Mouse (Mus musculus) neural tube, embryonic 11.5 days (tissue): ENCODE measurements around the gene Arx. TPM values are rescaled to one million over a fixed set of nuclear protein-coding genes. Genes with fewer than 3 reads are reported as not detected.

ENCODE experiments used
- ATAC-seq: fragments of 200-750 bp; cut with Nextera tagmentation; 2 replicates; pipeline ENCODE4 v1.8.0; 2017; ENCODE audit warnings: moderate number of reproducible peaks, mild to moderate bottlenecking, moderate TSS enrichment, moderate library complexity; ENCODE audit not compliant: insufficient read depth, low FRiP score, low TSS enrichment
- DNase-seq: peaks from one replicate; pipeline ENCODE4 v3.0.0-alpha.2; 2015; ENCODE audit warnings: low spot score
- H3K27ac ChIP-seq: fragments of 300-500 bp; sonication (generic); 2 replicates; pipeline ENCODE4 v1.5.1; 2014; ENCODE audit warnings: low read depth, mild to moderate bottlenecking, low read length
- H3K27me3 ChIP-seq: fragments of 300-500 bp; sonication (generic); 2 replicates; pipeline ENCODE4 v1.6.1; 2014; ENCODE audit warnings: mild to moderate bottlenecking, low read length, mixed read lengths; ENCODE audit not compliant: control insufficient read depth, insufficient read depth
- H3K36me3 ChIP-seq: fragments of 300-500 bp; sonication (generic); 2 replicates; pipeline ENCODE4 v1.6.1; 2014; ENCODE audit warnings: mild to moderate bottlenecking, low read length, moderate library complexity, mixed read lengths; ENCODE audit not compliant: control insufficient read depth, insufficient read depth
- H3K4me1 ChIP-seq: fragments of 300-500 bp; sonication (generic); 2 replicates; pipeline ENCODE4 v1.6.1; 2014; ENCODE audit warnings: low read length, mixed read lengths; ENCODE audit not compliant: control insufficient read depth, insufficient read depth
- H3K4me2 ChIP-seq: fragments of 300-500 bp; sonication (generic); 2 replicates; pipeline ENCODE4 v1.6.1; 2014; ENCODE audit warnings: low read depth, mild to moderate bottlenecking, moderate library complexity
- H3K4me3 ChIP-seq: fragments of 300-500 bp; sonication (generic); 2 replicates; pipeline ENCODE4 v1.5.1; 2014; ENCODE audit warnings: low read depth, low read length
- H3K9ac ChIP-seq: fragments of 300-500 bp; sonication (generic); 2 replicates; pipeline ENCODE4 v1.6.1; 2014; ENCODE audit warnings: mild to moderate bottlenecking, low read length
- H3K9me3 ChIP-seq: fragments of 300-500 bp; sonication (generic); 2 replicates; pipeline ENCODE4 v1.6.1; 2016; ENCODE audit warnings: low read length; ENCODE audit not compliant: control insufficient read depth
- WGBS: fragments of 180-500 bp; shearing (Covaris S2); extraction: QIAGEN DNeasy Blood & Tissue Kit; methylation state at CpG from one replicate; pipeline ENCODE4 v1.1.7; 2014; 5-methylcytosine and 5-hydroxymethylcytosine counted together
- polyA plus RNA-seq: library from polyadenylated mRNA; unstranded; fragments of >200 nt; fragmentation: Nextera tagmentation; extraction: Ambion mirVana; gene quantifications from 2 replicates; pipeline ENCODE4 v1.2.1, GENCODE M21; 2014

Arx gene
- 1.7 and 1.8 TPM in 2 replicates for polyA plus RNA-seq

- peaks cover 87% of the 10 kb centered on the region for H3K27me3 ChIP-seq
Observed at GRCm38 (mm10) chrX:93286291-93286893, at the start of gene Arx. TSS of gene Arx (plus strand) at chrX:93286445.

GRCm38 (mm10) chrX:93251329-93251728, 34.9 kb upstream of the Arx start:
- Histone ChIP-seq H3K27ac (no peak overlapping the region), H3K27me3 (no peaks in the 10 kb centered on the region), H3K9me3 (no peaks in the 10 kb centered on the region), H3K4me2 (no peak overlapping the region), H3K4me1 (no peaks in the 10 kb centered on the region), H3K4me3 (no peak overlapping the region), H3K9ac (no peak overlapping the region), H3K36me3 (no peaks in the 10 kb centered on the region)
- DNase-seq (no peak), ATAC-seq (no peak)
- WGBS: 88% methylated on average over 1 of the region's 1 CpGs

More at GRCm38 (mm10) chrX:93286291-93286893, at the start of gene Arx:
- Histone ChIP-seq H3K4me2 (0 out of 2 replicates have a peak within 1 kb of the TSS, but pooled peaks have one; percentile 16), H3K9ac (no peak within 1 kb of the TSS), H3K27ac (no peak within 1 kb of the TSS), H3K4me3 (no peak within 1 kb of the TSS), H3K36me3 (no peaks in the 10 kb centered on the region), H3K9me3 (no peaks in the 10 kb centered on the region), H3K4me1 (no peaks in the 10 kb centered on the region; the same call in 1 of the 2 replicates)
- ATAC-seq: peak; percentile 96
- DNase-seq: peak; percentile 84
- WGBS: 26% methylated on average over 31 of the region's 31 CpGs

DNA sequence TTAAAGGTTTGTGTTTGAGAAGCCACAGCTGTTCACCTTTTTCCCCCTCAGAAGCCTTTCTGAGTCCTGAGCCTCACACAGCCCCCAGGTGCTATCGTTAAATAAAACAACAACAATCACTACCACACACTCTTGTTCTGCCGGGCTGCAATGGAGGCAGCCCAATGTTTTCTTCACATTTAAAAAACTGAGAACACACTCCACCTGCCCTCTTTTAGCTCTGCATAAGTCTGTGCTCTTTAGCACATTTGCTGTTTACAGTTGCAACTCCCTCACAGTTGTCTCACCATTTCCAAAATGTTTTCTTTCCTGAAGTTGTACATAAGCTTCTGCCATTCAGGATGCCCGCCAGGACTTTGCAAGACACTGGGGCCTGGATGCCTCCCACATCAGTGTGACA, 10.6 kb upstream of the Arx start:
- Histone ChIP-seq H3K4me2 (no peak overlapping the region), H3K9ac (no peak overlapping the region), H3K4me3 (no peak overlapping the region), H3K36me3 (no peaks in the 10 kb centered on the region), H3K9me3 (no peaks in the 10 kb centered on the region), H3K27ac (no peak overlapping the region), H3K4me1 (no peaks in the 10 kb centered on the region), H3K27me3 (0 out of 2 replicates have a peak, but pooled peaks cover 5% of the 10 kb centered on the region)
- no peak for DNase-seq
- no peak for ATAC-seq
- WGBS: 47% methylated on average over 3 of the region's 3 CpGs

DNA sequence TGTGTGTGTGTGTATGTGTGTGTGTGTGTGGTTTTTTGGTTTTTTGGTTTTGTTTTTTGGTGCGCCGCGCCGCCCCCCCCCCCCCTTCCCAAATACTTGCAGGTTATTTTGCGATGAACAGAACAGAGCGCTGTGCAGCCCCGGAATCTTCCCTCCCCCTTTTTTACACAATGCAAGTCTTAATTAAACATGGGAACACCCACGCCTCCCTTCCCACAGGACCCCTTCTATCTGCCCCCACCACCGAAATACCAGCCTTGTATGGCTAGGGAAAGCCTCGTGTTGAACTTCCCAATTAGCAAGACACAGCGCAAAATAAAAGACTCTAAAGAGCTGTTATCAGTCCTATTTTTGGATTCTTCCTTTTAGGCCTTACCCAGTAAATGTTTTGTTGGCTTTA, 6.3 kb upstream of the Arx start:
- H3K4me2 ChIP-seq: no peak overlapping the region
- DNase-seq: no peak
- no peak for ATAC-seq

DNA sequence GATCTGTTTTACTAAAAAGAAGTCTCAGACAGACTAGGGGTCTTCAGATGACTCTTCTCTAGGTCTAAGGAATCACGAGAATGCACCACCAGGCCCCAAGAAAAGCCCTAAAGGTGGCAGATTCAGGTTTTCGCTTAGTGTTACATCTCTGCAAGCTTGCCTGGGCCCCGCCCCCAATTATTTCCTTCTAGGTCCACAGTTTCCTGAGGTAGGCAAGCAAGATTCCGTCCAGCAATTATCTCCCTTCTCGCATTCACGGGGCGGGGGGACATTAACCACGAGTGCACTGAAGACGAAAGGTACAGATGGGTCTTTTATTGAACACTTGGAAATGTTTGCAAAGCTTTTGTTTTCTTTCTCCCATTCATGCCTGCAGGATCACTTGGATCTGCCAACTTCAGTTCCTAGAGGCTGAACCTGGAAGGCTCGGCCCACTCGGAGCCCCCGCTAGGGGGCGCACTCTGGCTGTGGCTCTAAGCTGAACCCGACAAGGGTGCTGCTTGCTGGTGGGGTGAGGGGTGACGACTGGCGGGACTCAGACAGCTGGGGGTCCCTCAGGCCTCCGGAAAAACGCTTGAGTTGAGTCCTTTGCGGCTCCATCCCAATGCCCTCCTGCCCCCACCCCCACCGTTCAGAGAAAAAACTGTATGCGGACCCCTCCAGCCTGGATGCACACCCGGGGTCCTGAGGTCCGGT, 5.1 kb upstream of the Arx start:
- WGBS: 10% methylated on average over 23 of the region's 23 CpGs
- Histone ChIP-seq H3K4me2 (no peak overlapping the region; the same call in 1 of the 2 replicates), H3K4me3 (no peak overlapping the region), H3K36me3 (no peaks in the 10 kb centered on the region), H3K4me1 (no peaks in the 10 kb centered on the region), H3K27ac (no peak overlapping the region), H3K27me3 (peaks cover 52% of the 10 kb centered on the region), H3K9ac (no peak overlapping the region), H3K9me3 (no peaks in the 10 kb centered on the region)
- peak; percentile 75 for DNase-seq
- peak; percentile 45; the same call in 1 of the 2 replicates for ATAC-seq

More for the DNA sequence above, 6.3 kb upstream of the Arx start:
- H3K27ac ChIP-seq: no peak overlapping the region
- no peak overlapping the region for H3K4me3 ChIP-seq
- H3K4me1 ChIP-seq: no peaks in the 10 kb centered on the region
- 31% methylated on average over 4 of the region's 11 CpGs for WGBS
- no peaks in the 10 kb centered on the region for H3K9me3 ChIP-seq
- H3K9ac ChIP-seq: no peak overlapping the region
- no peaks in the 10 kb centered on the region for H3K36me3 ChIP-seq
- H3K27me3 ChIP-seq: peaks cover 40% of the 10 kb centered on the region

DNA sequence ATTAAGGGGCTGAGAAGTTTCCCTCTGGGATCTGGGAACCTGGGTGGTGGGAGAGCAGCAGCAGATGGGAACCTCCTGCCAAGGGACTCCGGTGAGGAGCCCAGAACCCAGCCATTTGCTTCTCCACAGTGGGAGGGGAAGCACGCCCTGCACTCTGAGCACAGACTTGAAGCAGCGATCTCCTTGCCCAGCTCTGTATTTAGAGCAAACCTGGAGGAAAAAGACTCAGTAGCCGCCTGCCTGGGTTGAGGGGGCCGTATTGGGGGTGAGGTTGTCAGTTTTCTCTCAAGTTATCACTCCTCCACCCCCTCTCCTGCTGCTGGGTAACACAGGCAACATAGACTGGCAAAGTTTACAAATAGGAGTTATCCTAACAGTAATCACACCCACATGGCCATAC, 4.5 kb upstream of the Arx start:
- Histone ChIP-seq H3K9me3 (no peaks in the 10 kb centered on the region), H3K9ac (no peak overlapping the region), H3K36me3 (no peaks in the 10 kb centered on the region), H3K4me1 (no peaks in the 10 kb centered on the region), H3K4me2 (no peak overlapping the region; the same call in 1 of the 2 replicates), H3K4me3 (no peak overlapping the region), H3K27ac (no peak overlapping the region), H3K27me3 (peaks cover 57% of the 10 kb centered on the region)
- no peak for ATAC-seq
- no peak for DNase-seq
- WGBS: 21% methylated on average over 5 of the region's 5 CpGs

- WGBS: 17% methylated on average over 10 of the region's 10 CpGs
- Histone ChIP-seq H3K4me2 (no peak overlapping the region), H3K27ac (no peak overlapping the region), H3K36me3 (no peaks in the 10 kb centered on the region), H3K27me3 (peaks cover 82% of the 10 kb centered on the region), H3K9me3 (no peaks in the 10 kb centered on the region), H3K9ac (no peak overlapping the region), H3K4me1 (no peaks in the 10 kb centered on the region; the same call in 1 of the 2 replicates), H3K4me3 (no peak overlapping the region)
- DNase-seq: no peak
- ATAC-seq: no peak
Observed at GRCm38 (mm10) chrX:93285091-93285490, 1.2 kb upstream of the Arx start.

DNA sequence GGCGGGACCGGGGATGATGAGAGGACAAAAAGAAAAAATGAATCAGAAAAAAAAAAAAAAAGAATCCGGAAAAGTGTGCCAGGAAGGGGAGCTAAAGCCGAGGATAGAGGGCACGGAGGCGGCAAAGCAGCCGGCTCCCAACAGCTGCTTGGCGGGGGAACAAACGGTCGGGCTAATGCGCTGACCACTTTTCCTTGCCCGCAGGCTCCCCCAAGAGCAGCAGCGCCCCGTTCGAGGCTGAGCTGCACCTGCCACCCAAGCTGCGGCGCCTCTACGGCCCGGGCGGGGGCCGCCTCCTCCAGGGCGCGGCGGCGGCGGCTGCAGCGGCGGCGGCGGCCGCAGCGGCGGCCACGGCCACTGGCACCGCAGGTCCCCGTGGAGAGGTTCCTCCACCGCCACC, 2.1 kb downstream of the Arx start:
- Histone ChIP-seq H3K36me3 (no peaks in the 10 kb centered on the region), H3K27ac (no peak overlapping the region), H3K4me1 (no peaks in the 10 kb centered on the region; the same call in 1 of the 2 replicates), H3K4me3 (peak overlapping the region; percentile 32), H3K9ac (no peak overlapping the region), H3K27me3 (peaks cover 85% of the 10 kb centered on the region), H3K4me2 (peak overlapping the region; percentile 47), H3K9me3 (no peaks in the 10 kb centered on the region)
- ATAC-seq (no peak), DNase-seq (no peak)
- WGBS: 23% methylated on average over 13 of the region's 37 CpGs

DNA sequence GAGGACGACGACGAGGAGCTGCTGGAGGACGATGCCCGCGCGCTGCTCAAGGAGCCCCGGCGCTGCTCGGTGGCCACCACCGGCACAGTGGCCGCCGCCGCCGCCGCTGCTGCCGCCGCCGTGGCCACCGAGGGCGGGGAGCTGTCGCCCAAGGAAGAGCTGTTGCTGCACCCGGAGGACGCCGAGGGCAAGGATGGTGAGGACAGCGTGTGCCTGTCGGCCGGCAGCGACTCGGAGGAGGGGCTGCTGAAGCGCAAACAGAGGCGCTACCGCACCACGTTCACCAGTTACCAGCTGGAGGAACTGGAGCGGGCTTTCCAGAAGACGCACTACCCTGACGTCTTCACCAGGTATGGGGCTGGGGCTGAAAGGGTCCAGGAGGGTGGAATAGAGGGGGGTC, 2.8 kb downstream of the Arx start:
- WGBS: 11% methylated on average over 23 of the region's 37 CpGs
- Histone ChIP-seq H3K9me3 (no peaks in the 10 kb centered on the region), H3K4me2 (peak overlapping the region; percentile 47), H3K9ac (no peak overlapping the region), H3K4me3 (peak overlapping the region; percentile 32), H3K27me3 (peaks cover 89% of the 10 kb centered on the region), H3K4me1 (no peaks in the 10 kb centered on the region; the same call in 1 of the 2 replicates), H3K27ac (no peak overlapping the region), H3K36me3 (no peaks in the 10 kb centered on the region)
- ATAC-seq: no peak
- DNase-seq: no peak
